Mouse (Mus musculus) embryo, embryonic 11 days (tissue): ENCODE data around the gene Zfp354c.

ENCODE experiments used
- DNase-seq: peaks from one replicate; pipeline ENCODE4 v3.0.0-alpha.2; 2015

Gene Zfp354c

GRCm38 (mm10) chr11:50827010-50827953 is at the start of gene Zfp354c:
Gene Zfp354c, minus strand, starts transcription at chr11:50827724.
- DNase-seq: peak; percentile 93

GRCm38 (mm10) chr11:50850989-50851601 is 23.6 kb upstream of the Zfp354c start:
- peak; percentile 39 for DNase-seq

GRCm38 (mm10) chr11:50850177-50850735 is 22.7 kb upstream of the Zfp354c start, which contains the start of gene Grm6:
Gene Grm6, plus strand, starts transcription at chr11:50850685.
- no peak for DNase-seq

- no peak for DNase-seq
Measured at GRCm38 (mm10) chr11:50849310-50849709, 21.8 kb upstream of the Zfp354c start.

GRCm38 (mm10) chr11:50848520-50849137 is 21.1 kb upstream of the Zfp354c start:
- DNase-seq: no peak

- peak; percentile 24 for DNase-seq
Measured at GRCm38 (mm10) chr11:50847047-50847446, 19.5 kb upstream of the Zfp354c start.

- no peak for DNase-seq
Measured at GRCm38 (mm10) chr11:50845951-50846350, 18.4 kb upstream of the Zfp354c start.

- peak; percentile 95 for DNase-seq
Measured at GRCm38 (mm10) chr11:50841023-50841735, 13.7 kb upstream of the Zfp354c start, which contains the start of gene Zfp879. Gene Zfp879, minus strand, starts transcription at chr11:50841552.

GRCm38 (mm10) chr11:50835727-50836126 is 8.2 kb upstream of the Zfp354c start:
- DNase-seq: no peak

GRCm38 (mm10) chr11:50826214-50826613 is 1.3 kb downstream of the Zfp354c start:
- no peak for DNase-seq

GRCm38 (mm10) chr11:50814233-50814632 is 13.3 kb downstream of the Zfp354c start:
- no peak for DNase-seq

- no peak for DNase-seq
Measured at GRCm38 (mm10) chr11:50798836-50799235, 28.7 kb downstream of the Zfp354c start.

- no peak for DNase-seq
Measured at GRCm38 (mm10) chr11:50797674-50798073, 29.9 kb downstream of the Zfp354c start.

GRCm38 (mm10) chr11:50771006-50771405 is 56.5 kb downstream of the Zfp354c start:
- DNase-seq: no peak

GRCm38 (mm10) chr11:50768995-50769749 is 58.4 kb downstream of the Zfp354c start:
- DNase-seq: peak; percentile 91

GRCm38 (mm10) chr11:50767039-50767438 is 60.5 kb downstream of the Zfp354c start:
- peak; percentile 27 for DNase-seq

GRCm38 (mm10) chr11:50766461-50766860 is 61.1 kb downstream of the Zfp354c start:
- DNase-seq: no peak
